Mouse (Mus musculus) liver, embryonic 12.5 days (tissue): ENCODE measurements around the gene Hcrt. TPM values are rescaled to one million over a fixed set of nuclear protein-coding genes. Genes with fewer than 3 reads are reported as not detected.

Experiments used
- ATAC-seq: fragments of 200-750 bp; cut with Nextera tagmentation; 2 replicates; pipeline ENCODE4 v1.8.0; 2017; ENCODE audit warnings: moderate number of reproducible peaks, mild to moderate bottlenecking, moderate library complexity
- H3K27ac ChIP-seq: fragments of 300-500 bp; sonication (generic); 2 replicates; pipeline ENCODE4 v1.5.1; 2016; ENCODE audit warnings: mild to moderate bottlenecking
- H3K27me3 ChIP-seq: fragments of 300-500 bp; sonication (generic); replicated peaks from 2 replicates; pipeline ENCODE4 v1.6.1; 2016; ENCODE audit warnings: mild to moderate bottlenecking, moderate library complexity
- H3K36me3 ChIP-seq: fragments of 300-500 bp; sonication (generic); 2 replicates; pipeline ENCODE4 v1.6.1; 2016; ENCODE audit warnings: mild to moderate bottlenecking, moderate library complexity
- H3K4me1 ChIP-seq: fragments of 300-500 bp; sonication (generic); 2 replicates; pipeline ENCODE4 v1.6.1; 2016
- H3K4me2 ChIP-seq: fragments of 300-500 bp; sonication (generic); 2 replicates; pipeline ENCODE4 v1.6.1; 2016; ENCODE audit warnings: mild to moderate bottlenecking, moderate library complexity
- H3K4me3 ChIP-seq: fragments of 300-500 bp; sonication (generic); 2 replicates; pipeline ENCODE4 v1.5.1; 2016; ENCODE audit warnings: mild to moderate bottlenecking, moderate library complexity
- H3K9ac ChIP-seq: fragments of 300-500 bp; sonication (generic); 2 replicates; pipeline ENCODE4 v1.6.1; 2016; ENCODE audit warnings: mild to moderate bottlenecking, moderate library complexity
- H3K9me3 ChIP-seq: fragments of 300-500 bp; sonication (generic); replicated peaks from 2 replicates; pipeline ENCODE4 v1.6.1; 2016; ENCODE audit warnings: mild to moderate bottlenecking, moderate library complexity
- WGBS: fragments of 180-500 bp; shearing (Covaris S2); methylation state at CpG from one replicate; pipeline ENCODE4 v1.1.7; 2016; ENCODE audit not compliant: insufficient replicate concordance; 5-methylcytosine and 5-hydroxymethylcytosine counted together
- polyA plus RNA-seq: library from polyadenylated mRNA; unstranded; fragments of >200 nt; fragmentation: Nextera tagmentation; extraction: Ambion mirVana; gene quantifications from 2 replicates; pipeline ENCODE4 v1.2.1, GENCODE M21; 2016

Gene Hcrt
- polyA plus RNA-seq, 1 experiment from 2014 or later: not detected

DNA sequence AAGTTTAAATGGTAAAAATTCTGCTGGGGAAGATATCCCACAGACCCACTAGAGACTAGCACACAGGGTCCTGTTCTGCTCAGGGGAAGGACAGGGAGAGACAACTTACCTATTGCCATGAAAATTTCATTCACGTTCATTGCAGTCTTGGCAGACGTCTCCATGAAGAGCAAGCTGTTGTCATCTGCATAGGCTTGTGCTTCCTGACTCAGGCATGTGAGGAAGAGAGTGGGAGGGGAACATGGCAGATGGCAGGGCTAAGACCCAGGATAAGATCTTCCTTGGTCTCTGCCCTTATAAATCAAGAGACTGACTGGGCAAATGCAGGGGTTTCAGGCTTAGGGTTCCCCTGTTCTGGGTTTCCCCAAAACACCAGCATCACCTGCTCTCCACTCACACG, 46.1 kb downstream of the Hcrt start:
- Histone ChIP-seq H3K27me3 (no peaks in the 10 kb centered on the region), H3K9ac (no peak overlapping the region), H3K4me3 (no peak overlapping the region), H3K27ac (no peak overlapping the region), H3K9me3 (no peaks in the 10 kb centered on the region), H3K4me1 (peaks cover 59% of the 10 kb centered on the region), H3K36me3 (peaks cover 64% of the 10 kb centered on the region), H3K4me2 (no peak overlapping the region)
- WGBS: 74% methylated on average over 3 of the region's 3 CpGs
- no peak for ATAC-seq

DNA sequence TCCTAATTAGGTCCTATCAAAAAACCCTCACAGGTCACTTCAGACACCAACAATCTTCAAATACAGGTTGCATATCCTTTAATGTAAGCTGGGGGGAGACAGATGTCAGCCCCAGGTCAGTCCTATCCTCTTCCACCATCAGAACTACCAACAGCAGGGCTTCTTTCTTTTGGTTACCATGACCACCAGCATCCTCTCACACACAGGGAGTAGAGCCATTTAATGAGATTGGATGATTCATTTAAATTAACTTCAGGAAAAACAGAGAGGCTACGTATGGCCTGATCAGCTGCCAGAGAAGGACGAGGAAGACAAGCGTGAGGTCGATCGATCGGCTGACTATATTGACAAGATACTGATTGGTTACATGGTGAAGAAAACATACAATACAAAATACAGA, 47.8 kb downstream of the Hcrt start:
- 88% methylated on average over 6 of the region's 6 CpGs for WGBS
- Histone ChIP-seq H3K4me3 (no peak overlapping the region), H3K36me3 (peaks cover 65% of the 10 kb centered on the region), H3K27me3 (no peaks in the 10 kb centered on the region), H3K4me2 (peak overlapping the region; percentile 98), H3K4me1 (peaks cover 53% of the 10 kb centered on the region), H3K9me3 (no peaks in the 10 kb centered on the region), H3K27ac (no peak overlapping the region), H3K9ac (no peak overlapping the region)
- no peak for ATAC-seq

DNA sequence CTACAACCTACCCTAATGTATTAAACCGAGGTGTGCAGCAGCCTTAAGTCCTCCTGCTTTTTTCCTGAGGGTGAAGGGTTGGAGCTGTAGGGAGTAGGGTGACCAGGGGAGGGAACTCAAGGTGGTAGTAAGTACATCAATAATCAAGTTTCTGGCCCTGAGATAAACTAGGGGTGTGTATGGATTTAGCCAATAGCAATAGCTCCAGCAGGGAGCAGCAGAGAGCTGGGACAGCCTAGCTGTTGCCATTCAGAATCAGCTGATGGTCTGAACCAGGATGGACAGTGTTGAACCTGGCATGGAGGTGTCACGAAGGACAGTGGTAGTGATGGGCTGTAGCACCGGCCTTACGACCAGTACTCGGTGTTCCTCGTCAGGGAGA, 48.2 kb downstream of the Hcrt start:
- peak overlapping the region; percentile 66 for H3K9ac ChIP-seq
- WGBS: 29% methylated on average over 6 of the region's 6 CpGs
- peak; percentile 59 for ATAC-seq
- no peaks in the 10 kb centered on the region for H3K9me3 ChIP-seq
- peaks cover 49% of the 10 kb centered on the region for H3K4me1 ChIP-seq
- no peaks in the 10 kb centered on the region for H3K27me3 ChIP-seq
- peak overlapping the region; percentile 53 for H3K4me3 ChIP-seq
- H3K4me2 ChIP-seq: peak overlapping the region; percentile 98
- peaks cover 65% of the 10 kb centered on the region for H3K36me3 ChIP-seq
- H3K27ac ChIP-seq: peak overlapping the region; percentile 87

DNA sequence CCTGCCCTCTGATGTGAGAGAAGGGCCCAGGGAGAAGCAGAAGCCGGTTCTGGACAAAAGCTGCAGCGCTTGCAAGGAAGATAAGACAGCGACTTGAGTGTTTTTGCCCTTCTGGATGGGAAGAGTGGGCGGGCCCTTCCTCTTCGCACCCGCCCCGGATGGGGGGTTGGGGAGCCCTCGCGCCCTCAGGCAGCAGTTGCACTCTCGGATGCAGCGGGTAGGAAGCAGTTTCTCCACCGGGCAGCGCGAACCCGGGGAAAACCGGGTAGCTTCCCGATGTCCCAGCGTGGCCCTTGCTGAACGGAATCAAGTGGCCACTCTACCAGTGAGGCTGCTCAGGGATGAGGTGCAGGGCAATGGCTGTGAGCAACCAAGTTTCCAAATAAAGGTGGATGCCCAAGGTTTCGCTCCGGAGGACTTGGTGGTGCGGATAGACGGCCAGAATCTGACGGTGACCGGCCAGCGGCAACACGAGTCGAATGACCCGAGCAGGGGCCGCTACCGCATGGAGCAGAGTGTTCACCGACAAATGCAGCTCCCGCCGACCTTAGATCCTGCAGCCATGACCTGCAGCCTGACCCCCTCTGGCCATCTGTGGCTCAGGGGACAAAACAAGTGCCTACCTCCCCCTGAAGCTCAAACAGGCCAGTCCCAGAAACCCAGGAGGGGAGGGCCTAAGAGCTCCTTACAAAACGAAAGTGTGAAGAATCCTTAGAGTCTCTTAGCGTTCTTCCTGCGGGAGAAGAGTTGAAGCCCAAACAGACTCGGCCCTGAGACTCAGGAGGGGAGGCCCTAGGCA, 48.8 kb downstream of the Hcrt start, which contains the start of gene Hspb9:
TSS of gene Hspb9 (plus strand) at position 116 of the 799 bp plus-strand sequence.
- H3K36me3 ChIP-seq: peaks cover 65% of the 10 kb centered on the region
- H3K27ac ChIP-seq: peak within 1 kb of the TSS; percentile 87
- H3K9ac ChIP-seq: peak within 1 kb of the TSS; percentile 66
- H3K9me3 ChIP-seq: no peaks in the 10 kb centered on the region
- H3K27me3 ChIP-seq: no peaks in the 10 kb centered on the region
- WGBS: 3% methylated on average over 38 of the region's 38 CpGs
- H3K4me1 ChIP-seq: peaks cover 47% of the 10 kb centered on the region
- peak; percentile 76 for ATAC-seq
- H3K4me2 ChIP-seq: peak within 1 kb of the TSS; percentile 98
- peak within 1 kb of the TSS; percentile 89 for H3K4me3 ChIP-seq

DNA sequence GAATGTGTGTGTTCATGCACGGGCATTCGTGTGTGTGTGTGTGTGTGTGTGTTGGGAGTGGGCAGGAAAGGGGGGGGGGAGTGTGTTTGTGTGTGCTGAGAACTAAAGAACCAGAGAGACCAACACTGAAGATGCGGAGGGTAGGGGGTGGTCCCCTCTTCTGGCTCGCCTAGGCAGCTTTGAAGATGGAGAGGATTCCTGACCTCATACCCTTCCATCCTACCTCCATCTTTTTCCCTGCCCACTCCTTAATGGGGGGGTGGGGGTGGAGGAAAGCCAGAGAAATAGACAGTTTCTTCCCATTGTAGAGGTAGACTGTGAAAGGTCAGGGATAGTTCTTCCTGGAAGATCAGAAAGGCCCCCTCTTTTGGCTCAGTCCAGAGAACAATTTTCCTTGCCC, 49.6 kb downstream of the Hcrt start:
- Histone ChIP-seq H3K36me3 (peaks cover 65% of the 10 kb centered on the region), H3K9ac (peak overlapping the region; percentile 66), H3K4me1 (peaks cover 47% of the 10 kb centered on the region), H3K9me3 (no peaks in the 10 kb centered on the region), H3K27ac (peak overlapping the region; percentile 87), H3K4me3 (peak overlapping the region; percentile 53), H3K27me3 (no peaks in the 10 kb centered on the region), H3K4me2 (peak overlapping the region; percentile 98)
- WGBS: 50% methylated on average over 4 of the region's 4 CpGs
- no peak for ATAC-seq

DNA sequence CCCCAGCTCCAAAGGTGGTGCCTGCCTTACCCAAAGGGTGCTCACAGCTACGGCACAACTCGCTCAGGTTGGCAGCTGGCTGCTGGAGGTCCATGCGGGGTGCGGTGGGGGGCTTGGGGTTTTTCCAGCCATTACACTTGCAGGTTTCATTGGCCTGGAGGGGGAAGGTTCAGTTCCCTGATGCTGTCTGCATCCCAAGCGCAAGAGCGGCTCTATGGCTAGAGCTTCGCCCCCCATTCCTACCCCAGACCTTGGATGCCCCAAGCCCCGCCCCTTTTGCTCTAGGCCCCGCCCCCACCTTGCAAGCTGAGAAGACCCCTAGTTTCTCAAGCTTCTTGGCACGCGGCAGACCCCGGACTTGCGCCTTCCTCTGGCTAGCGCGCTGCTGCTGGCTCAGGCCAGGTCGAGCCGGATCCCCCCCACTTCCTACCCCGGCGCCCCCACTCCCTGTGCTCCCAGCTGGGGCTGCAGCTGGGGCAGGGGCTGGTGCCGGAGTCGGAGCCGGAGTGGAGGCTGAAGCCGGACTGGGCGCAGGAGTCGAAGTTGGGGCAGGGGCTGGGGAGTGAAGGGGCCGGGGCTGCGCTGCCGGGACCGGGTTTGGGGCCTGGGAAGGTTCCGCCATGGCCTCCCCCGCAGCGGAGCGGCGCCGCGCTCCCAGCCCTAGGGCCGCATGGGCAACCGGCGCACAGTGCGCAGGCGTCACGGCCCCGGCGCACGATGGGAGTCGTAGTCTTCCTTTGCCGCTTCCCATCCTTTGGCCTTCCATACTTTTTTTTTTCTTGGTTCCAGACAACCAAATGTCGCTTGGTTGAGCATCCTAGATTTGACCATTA, 50.7 kb downstream of the Hcrt start, which contains the start of gene Kat2a:
TSS of gene Kat2a (minus strand) at position 683 of the 833 bp plus-strand sequence.
- H3K9me3 ChIP-seq: no peaks in the 10 kb centered on the region
- peak within 1 kb of the TSS; percentile 87 for H3K27ac ChIP-seq
- ATAC-seq: peak; percentile 67
- H3K27me3 ChIP-seq: no peaks in the 10 kb centered on the region
- 3% methylated on average over 48 of the region's 48 CpGs for WGBS
- H3K4me2 ChIP-seq: peak within 1 kb of the TSS; percentile 98
- peak within 1 kb of the TSS; percentile 91 for H3K9ac ChIP-seq
- peak within 1 kb of the TSS; percentile 89 for H3K4me3 ChIP-seq
- H3K4me1 ChIP-seq: peaks cover 47% of the 10 kb centered on the region
- peaks cover 65% of the 10 kb centered on the region for H3K36me3 ChIP-seq

Other genes starting within 250 kb of the Hcrt start
- gene Acly, start 234.9 kb downstream of the Hcrt start, polyA plus RNA-seq: 135 and 136 TPM in 2 replicates
- gene Ttc25, start 217.3 kb downstream of the Hcrt start, polyA plus RNA-seq: 0.10 and 0.14 TPM in 2 replicates
- gene Cnp, start 188.0 kb downstream of the Hcrt start, polyA plus RNA-seq: 12.9 and 15.1 TPM in 2 replicates
- 22.5 and 24.4 TPM in 2 replicates for gene Nkiras2, start 143.7 kb downstream of the Hcrt start, polyA plus RNA-seq
- gene Dnajc7, start 142.8 kb downstream of the Hcrt start, polyA plus RNA-seq: 109 and 122 TPM in 2 replicates
- gene Zfp385c, start 70.5 kb downstream of the Hcrt start, polyA plus RNA-seq: 0.32 TPM in 1 of 2 replicates, not detected in the other
- 1.5 and 2.1 TPM in 2 replicates for gene Dhx58, start 58.7 kb downstream of the Hcrt start, polyA plus RNA-seq
- 39.4 and 40.2 TPM in 2 replicates for gene Kat2a, start 50.5 kb downstream of the Hcrt start, polyA plus RNA-seq
- 0.29 and 0.33 TPM in 2 replicates for gene Hspb9, start 49.1 kb downstream of the Hcrt start, polyA plus RNA-seq
- gene Rab5c, start 24.7 kb downstream of the Hcrt start, polyA plus RNA-seq: 15.9 and 18.1 TPM in 2 replicates
- not detected in 2 replicates for gene Kcnh4, start 3.0 kb downstream of the Hcrt start, polyA plus RNA-seq
- 2.1 and 2.4 TPM in 2 replicates for gene Ghdc, start 8.0 kb upstream of the Hcrt start, polyA plus RNA-seq
- 31.6 and 33.7 TPM in 2 replicates for gene Stat5b, start 87.8 kb upstream of the Hcrt start, polyA plus RNA-seq
- gene Stat5a, start 96.4 kb upstream of the Hcrt start, polyA plus RNA-seq: 16.0 and 17.7 TPM in 2 replicates
- 37.3 and 40.1 TPM in 2 replicates for gene Stat3, start 176.6 kb upstream of the Hcrt start, polyA plus RNA-seq
- gene Cavin1, start 208.0 kb upstream of the Hcrt start, polyA plus RNA-seq: 28.9 and 30.0 TPM in 2 replicates
- gene Atp6v0a1, start 246.5 kb upstream of the Hcrt start, polyA plus RNA-seq: 56.5 and 57.6 TPM in 2 replicates